Mouse (Mus musculus): ENCODE measurements around the gene Cacna1i. TPM values are rescaled to one million over a fixed set of nuclear protein-coding genes. Genes with fewer than 3 reads are reported as not detected.

Cacna1i gene
- polyA plus RNA-seq, 1 experiment, result 2.8 TPM

DNA sequence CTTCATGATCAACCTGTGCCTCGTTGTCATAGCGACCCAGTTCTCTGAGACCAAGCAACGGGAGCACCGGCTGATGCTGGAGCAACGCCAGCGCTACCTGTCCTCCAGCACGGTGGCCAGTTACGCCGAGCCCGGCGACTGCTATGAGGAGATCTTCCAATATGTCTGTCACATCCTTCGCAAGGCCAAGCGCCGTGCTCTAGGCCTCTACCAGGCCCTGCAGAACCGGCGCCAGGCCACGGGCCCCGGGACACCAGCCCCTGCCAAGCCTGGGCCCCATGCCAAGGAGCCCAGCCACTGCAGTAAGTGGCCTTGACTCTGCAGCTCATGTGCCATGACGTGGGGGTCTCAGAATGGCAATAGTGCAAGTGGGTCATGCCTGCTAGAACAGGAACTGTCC, 71.8 kb downstream of the Cacna1i start:
- TF ChIP-seq POLR2A (IDR thresholded peaks at IDR 0.05; ENCODE audit: borderline replicate concordance, control insufficient read depth, low read depth, low read length) (no peak), CTCF (IDR thresholded peaks at IDR 0.05; ENCODE audit: control insufficient read depth, insufficient read depth, low read length) (no peak)
- no peaks in the 10 kb centered on the region for H3K4me1 ChIP-seq (ENCODE audit: control insufficient read depth, insufficient read depth, low read length)
- WGBS, result 86% methylated on average over 19 of the region's 19 CpGs

DNA sequence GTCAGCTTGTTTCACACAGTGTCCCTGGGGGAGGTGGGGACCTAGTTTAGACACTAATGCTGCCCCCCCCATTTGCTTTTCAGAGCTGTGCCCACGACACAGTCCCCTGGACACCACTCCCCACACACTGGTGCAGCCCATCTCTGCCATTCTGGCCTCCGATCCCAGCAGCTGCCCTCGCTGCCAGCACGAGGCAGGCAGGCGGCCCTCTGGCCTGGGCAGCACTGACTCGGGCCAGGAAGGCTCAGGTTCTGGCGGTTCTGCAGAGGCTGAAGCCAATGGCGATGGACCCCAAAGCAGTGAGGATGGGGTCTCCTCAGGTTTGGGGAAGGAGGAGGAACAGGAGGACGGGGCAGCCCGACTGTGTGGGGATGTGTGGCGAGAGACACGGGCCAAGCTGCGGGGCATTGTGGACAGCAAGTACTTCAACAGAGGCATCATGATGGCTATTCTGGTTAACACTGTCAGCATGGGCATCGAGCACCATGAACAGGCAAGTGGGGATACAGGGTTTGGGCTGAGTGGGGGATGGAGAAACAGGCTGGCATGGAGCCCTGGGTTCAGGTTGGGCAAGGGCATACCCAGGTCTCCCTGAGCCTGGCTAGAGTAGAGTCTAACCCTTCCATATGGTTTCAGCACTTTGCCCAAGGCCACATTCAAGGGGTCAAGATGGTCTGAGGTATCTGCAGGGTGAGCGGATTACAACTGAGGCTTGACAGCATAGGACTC, 74.9 kb downstream of the Cacna1i start:
- H3K4me3 ChIP-seq (replicated peaks; ENCODE audit: control insufficient read depth, low read depth, low read length), result no peak overlapping the region
- no peak for TF ChIP-seq CTCF (IDR thresholded peaks at IDR 0.05; ENCODE audit: control insufficient read depth, insufficient read depth, low read length)
- no peak for TF ChIP-seq POLR2A (IDR thresholded peaks at IDR 0.05; ENCODE audit: borderline replicate concordance, control insufficient read depth, low read depth, low read length)
- 86% methylated on average over 15 of the region's 15 CpGs for WGBS
- H3K27ac ChIP-seq (ENCODE audit: control insufficient read depth, insufficient read depth, low read depth, low read length, poor library complexity), result no peak overlapping the region
- no peaks in the 10 kb centered on the region; the same call in 1 of the 2 replicates for H3K4me1 ChIP-seq (ENCODE audit: control insufficient read depth, insufficient read depth, low read length)

More for the DNA sequence above, 71.8 kb downstream of the Cacna1i start:
- Histone ChIP-seq H3K27ac (ENCODE audit: control insufficient read depth, insufficient read depth, low read depth, low read length, poor library complexity) (no peak overlapping the region), H3K4me3 (replicated peaks; ENCODE audit: control insufficient read depth, low read depth, low read length) (no peak overlapping the region)

- TF ChIP-seq POLR2A (IDR thresholded peaks at IDR 0.05; ENCODE audit: borderline replicate concordance, control insufficient read depth, low read depth, low read length) (no peak), CTCF (IDR thresholded peaks at IDR 0.05; ENCODE audit: control insufficient read depth, insufficient read depth, low read length) (no peak)
- no peak overlapping the region for H3K4me3 ChIP-seq (replicated peaks; ENCODE audit: control insufficient read depth, low read depth, low read length)
- 77% methylated on average over 8 of the region's 8 CpGs for WGBS
- no peak overlapping the region for H3K27ac ChIP-seq (ENCODE audit: control insufficient read depth, insufficient read depth, low read depth, low read length, poor library complexity)
- no peaks in the 10 kb centered on the region; the same call in 1 of the 2 replicates for H3K4me1 ChIP-seq (ENCODE audit: control insufficient read depth, insufficient read depth, low read length)
These were observed 75.6 kb downstream of the Cacna1i start for GRCm38 (mm10) chr15:80362509-80363172.

DNA sequence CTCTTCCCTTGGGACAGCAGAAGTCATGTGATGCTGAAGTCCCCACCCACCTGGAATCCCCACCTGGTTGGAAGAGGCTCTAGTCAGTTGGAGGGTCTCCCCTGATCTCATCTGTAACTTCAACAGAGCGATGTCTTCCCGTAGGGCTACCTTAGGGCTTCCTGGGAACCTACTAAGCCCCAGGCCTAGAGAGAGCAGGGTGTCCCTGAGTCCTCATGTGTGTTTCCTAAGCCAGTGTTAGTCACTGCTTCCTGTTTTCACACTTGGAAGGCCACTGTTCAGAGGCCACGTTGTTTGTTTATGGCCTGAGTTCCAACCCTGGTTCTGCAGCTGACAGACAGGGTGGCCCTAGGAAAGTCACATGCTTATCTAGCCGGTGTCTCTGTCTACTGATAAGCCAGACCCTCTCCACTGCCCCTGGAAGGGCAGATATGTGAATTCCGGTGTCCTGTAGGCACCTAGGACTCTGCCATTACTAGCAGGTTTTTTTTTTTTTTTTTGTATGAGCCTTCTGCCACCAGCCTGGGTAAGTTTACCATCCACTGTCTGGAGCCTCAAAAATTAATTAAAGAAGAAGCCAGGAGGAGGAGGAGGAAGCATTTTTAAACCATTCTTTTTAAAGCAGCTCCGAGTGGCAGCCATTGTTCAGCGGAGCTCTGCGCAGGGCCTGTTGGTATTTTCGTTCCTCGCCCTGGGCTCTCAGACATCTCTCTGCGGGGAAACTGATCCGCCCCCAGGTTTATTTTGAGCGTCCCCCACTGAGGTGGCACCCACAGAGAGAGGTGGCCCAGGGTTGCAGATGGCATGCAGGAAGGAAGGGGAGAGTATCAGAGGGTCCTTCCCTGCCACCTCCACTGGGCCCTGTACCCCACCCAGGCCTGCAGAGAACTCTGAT, 77.0 kb downstream of the Cacna1i start:
- Histone ChIP-seq H3K4me1 (ENCODE audit: control insufficient read depth, insufficient read depth, low read length) (no peaks in the 10 kb centered on the region; the same call in 1 of the 2 replicates), H3K27ac (ENCODE audit: control insufficient read depth, insufficient read depth, low read depth, low read length, poor library complexity) (no peak overlapping the region)

DNA sequence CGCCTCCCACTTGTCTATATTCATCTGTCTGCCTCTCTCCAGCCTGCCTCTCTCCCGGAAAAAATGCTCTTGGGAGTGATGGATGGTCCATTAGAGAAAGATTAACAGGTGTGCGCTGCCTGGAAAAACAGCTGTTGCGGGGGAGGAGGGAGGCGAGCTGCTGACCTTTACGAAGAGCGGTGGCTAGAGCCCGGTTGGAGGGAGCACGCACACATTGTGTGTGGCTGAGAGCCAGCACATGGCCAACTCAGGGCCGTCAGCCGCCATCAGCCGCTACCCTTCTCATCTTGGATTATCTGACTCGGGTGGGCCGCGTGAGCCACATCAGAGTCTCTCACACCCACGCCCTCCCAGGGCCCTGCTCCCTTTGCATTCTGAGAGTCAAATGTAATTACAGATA, 79.9 kb downstream of the Cacna1i start:
- WGBS, result 69% methylated on average over 16 of the region's 16 CpGs
- TF ChIP-seq CTCF (IDR thresholded peaks at IDR 0.05; ENCODE audit: control insufficient read depth, insufficient read depth, low read length) (no peak), POLR2A (IDR thresholded peaks at IDR 0.05; ENCODE audit: borderline replicate concordance, control insufficient read depth, low read depth, low read length) (no peak)
- H3K4me1 ChIP-seq (ENCODE audit: control insufficient read depth, insufficient read depth, low read length), result no peaks in the 10 kb centered on the region; the same call in 1 of the 2 replicates

More for the DNA sequence above, 77.0 kb downstream of the Cacna1i start:
- TF ChIP-seq POLR2A (IDR thresholded peaks at IDR 0.05; ENCODE audit: borderline replicate concordance, control insufficient read depth, low read depth, low read length) (no peak), CTCF (IDR thresholded peaks at IDR 0.05; ENCODE audit: control insufficient read depth, insufficient read depth, low read length) (no peak)
- no peak overlapping the region for H3K4me3 ChIP-seq (replicated peaks; ENCODE audit: control insufficient read depth, low read depth, low read length)
- WGBS, result 64% methylated on average over 13 of the region's 13 CpGs

DNA sequence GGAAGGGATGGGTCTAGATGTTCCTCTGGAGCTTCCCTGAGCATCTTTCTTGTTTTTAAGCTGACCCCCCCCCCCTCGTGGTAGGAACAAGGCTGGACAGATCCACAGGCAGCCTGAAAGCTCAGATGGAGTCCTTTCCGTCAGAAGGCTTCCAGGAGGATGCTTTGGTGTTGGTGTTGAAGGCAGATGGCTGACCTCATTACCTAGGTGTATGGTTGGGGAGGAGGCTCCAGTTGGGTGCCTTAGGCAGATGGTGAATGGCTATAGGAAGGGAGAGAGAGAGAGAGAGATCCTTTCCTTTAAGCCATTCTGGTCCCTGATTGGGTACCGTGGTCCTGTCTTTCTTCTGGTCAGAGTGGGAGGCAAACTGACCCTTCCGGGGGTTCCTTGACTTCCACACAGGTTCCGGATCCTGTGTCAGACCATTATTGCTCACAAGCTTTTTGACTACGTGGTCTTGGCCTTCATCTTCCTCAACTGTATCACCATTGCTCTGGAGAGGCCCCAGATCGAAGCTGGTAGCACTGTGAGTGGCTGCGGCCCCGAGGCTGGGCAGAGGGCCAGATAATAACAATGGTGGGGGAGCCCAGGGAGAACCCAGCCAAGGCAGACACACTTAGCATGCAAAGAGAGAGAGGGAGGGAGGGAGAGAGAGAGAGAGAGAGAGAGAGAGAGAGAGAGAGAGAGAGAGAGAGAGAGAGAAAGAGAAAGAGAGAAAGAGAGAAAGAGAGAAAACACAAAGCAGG, 86.4 kb downstream of the Cacna1i start:
- TF ChIP-seq POLR2A (IDR thresholded peaks at IDR 0.05; ENCODE audit: borderline replicate concordance, control insufficient read depth, low read depth, low read length) (no peak), CTCF (IDR thresholded peaks at IDR 0.05; ENCODE audit: control insufficient read depth, insufficient read depth, low read length) (no peak)
- WGBS, result 59% methylated on average over 9 of the region's 9 CpGs
- Histone ChIP-seq H3K4me3 (replicated peaks; ENCODE audit: control insufficient read depth, low read depth, low read length) (no peak overlapping the region), H3K27ac (ENCODE audit: control insufficient read depth, insufficient read depth, low read depth, low read length, poor library complexity) (no peak overlapping the region), H3K4me1 (ENCODE audit: control insufficient read depth, insufficient read depth, low read length) (no peaks in the 10 kb centered on the region)

More for the DNA sequence above, 79.9 kb downstream of the Cacna1i start:
- Histone ChIP-seq H3K4me3 (replicated peaks; ENCODE audit: control insufficient read depth, low read depth, low read length) (no peak overlapping the region), H3K27ac (ENCODE audit: control insufficient read depth, insufficient read depth, low read depth, low read length, poor library complexity) (no peak overlapping the region)

DNA sequence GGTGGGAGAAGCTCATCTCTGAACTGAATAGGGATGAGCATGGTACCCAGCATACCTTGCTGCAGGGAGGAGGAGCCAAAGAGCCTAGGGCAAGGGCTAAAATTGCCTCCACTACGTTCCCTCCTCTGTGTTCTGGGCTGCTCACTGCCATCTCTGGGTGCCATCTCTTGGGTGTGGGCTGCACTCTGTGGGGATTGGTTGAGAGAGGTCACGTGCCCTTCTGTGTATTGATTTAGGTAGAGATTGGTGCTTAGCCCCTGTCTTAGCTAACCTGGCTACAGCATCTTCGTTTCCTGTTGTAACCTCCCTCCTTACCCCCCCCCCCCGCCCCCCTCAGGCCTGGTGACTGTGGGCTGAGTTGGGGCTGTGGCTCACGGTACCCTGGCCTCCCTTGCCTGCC, 87.8 kb downstream of the Cacna1i start:
- WGBS, result 50% methylated on average over 5 of the region's 5 CpGs
- H3K4me1 ChIP-seq (ENCODE audit: control insufficient read depth, insufficient read depth, low read length), result no peaks in the 10 kb centered on the region
- H3K27ac ChIP-seq (ENCODE audit: control insufficient read depth, insufficient read depth, low read depth, low read length, poor library complexity), result no peak overlapping the region
- H3K4me3 ChIP-seq (replicated peaks; ENCODE audit: control insufficient read depth, low read depth, low read length), result no peak overlapping the region
- TF ChIP-seq CTCF (IDR thresholded peaks at IDR 0.05; ENCODE audit: control insufficient read depth, insufficient read depth, low read length) (no peak), POLR2A (IDR thresholded peaks at IDR 0.05; ENCODE audit: borderline replicate concordance, control insufficient read depth, low read depth, low read length) (no peak)

All from bone marrow, adult 2 months (tissue).